Mouse (Mus musculus) kidney, embryonic 16.5 days (tissue): Measurements from ENCODE around the gene Gsdma3. TPM values are rescaled to one million over a fixed set of nuclear protein-coding genes. Genes with fewer than 3 reads are reported as not detected.

Source experiments
- ATAC-seq: fragments of 200-750 bp; cut with Nextera tagmentation; 2 replicates; pipeline ENCODE4 v1.8.0; 2017; ENCODE audit warnings: moderate TSS enrichment; ENCODE audit not compliant: low FRiP score, low TSS enrichment
- H3K27ac ChIP-seq: fragments of 300-500 bp; sonication (generic); 2 replicates; pipeline ENCODE4 v1.5.1; 2014; ENCODE audit warnings: low read length
- H3K27me3 ChIP-seq: fragments of 300-500 bp; sonication (generic); 2 replicates; pipeline ENCODE4 v1.6.1; 2014; ENCODE audit warnings: low read length, control low read depth, mixed read lengths; ENCODE audit not compliant: insufficient read depth
- H3K36me3 ChIP-seq: fragments of 300-500 bp; sonication (generic); 2 replicates; pipeline ENCODE4 v1.6.1; 2014; ENCODE audit warnings: low read length, control low read depth, mixed read lengths; ENCODE audit not compliant: insufficient read depth
- H3K4me1 ChIP-seq: fragments of 300-500 bp; sonication (generic); 2 replicates; pipeline ENCODE4 v1.6.1; 2014; ENCODE audit warnings: low read length, control low read depth, mixed read lengths; ENCODE audit not compliant: insufficient read depth
- H3K4me2 ChIP-seq: fragments of 300-500 bp; sonication (generic); replicated peaks from 2 replicates; pipeline ENCODE4 v1.6.1; 2014; ENCODE audit warnings: low read depth, low read length
- H3K4me3 ChIP-seq: fragments of 300-500 bp; sonication (generic); 2 replicates; pipeline ENCODE4 v1.5.1; 2014; ENCODE audit warnings: mild to moderate bottlenecking, low read length
- H3K9ac ChIP-seq: fragments of 300-500 bp; sonication (generic); replicated peaks from 2 replicates; pipeline ENCODE4 v1.6.1; 2014; ENCODE audit warnings: low read length
- H3K9me3 ChIP-seq: fragments of 300-500 bp; sonication (generic); 2 replicates; pipeline ENCODE4 v1.6.1; 2016; ENCODE audit warnings: low read length, control low read depth
- WGBS: fragments of 180-500 bp; shearing (Covaris S2); extraction: QIAGEN DNeasy Blood & Tissue Kit; methylation state at CpG from one replicate; pipeline ENCODE4 v1.1.7; 2014; 5-methylcytosine and 5-hydroxymethylcytosine counted together
- polyA plus RNA-seq: library from polyadenylated mRNA; unstranded; fragments of >200 nt; fragmentation: Nextera tagmentation; extraction: Ambion mirVana; gene quantifications from 2 replicates; pipeline ENCODE4 v1.2.1, GENCODE M21; 2015

Gene Gsdma3
- polyA plus RNA-seq, 1 experiment from 2014 or later: not detected

DNA sequence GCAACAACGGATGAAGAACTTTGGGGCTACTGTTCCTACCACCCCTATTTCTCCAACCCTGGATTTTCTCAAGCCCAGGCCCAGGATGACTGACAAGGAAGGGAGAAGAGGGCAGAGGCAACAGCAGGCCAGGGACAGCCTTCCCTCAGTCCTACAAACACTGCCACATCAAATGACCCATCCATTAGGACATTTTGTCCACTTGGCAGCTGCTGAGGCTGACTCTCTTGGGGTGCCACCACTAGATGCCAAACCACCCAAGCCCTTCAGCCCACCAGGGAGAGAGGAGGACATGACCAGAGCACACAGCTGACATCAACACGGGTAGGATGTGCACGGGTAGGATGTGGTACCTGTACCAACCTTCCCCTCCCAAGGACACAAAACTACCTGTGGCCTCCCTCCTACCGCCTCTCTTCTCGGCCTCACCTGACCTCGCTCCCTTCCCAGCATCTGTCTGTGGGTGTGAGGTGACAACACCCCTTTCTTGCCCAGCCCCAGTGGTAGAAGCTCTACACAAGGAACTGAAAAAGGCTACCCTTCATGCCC lies 41.5 kb upstream of the Gsdma3 start:
- Histone ChIP-seq H3K4me2 (no peak overlapping the region), H3K4me1 (peaks cover 37% of the 10 kb centered on the region), H3K4me3 (no peak overlapping the region), H3K27me3 (no peaks in the 10 kb centered on the region), H3K27ac (no peak overlapping the region), H3K9me3 (no peaks in the 10 kb centered on the region), H3K36me3 (peaks cover 20% of the 10 kb centered on the region), H3K9ac (no peak overlapping the region)
- WGBS: 90% methylated on average over 6 of the region's 6 CpGs
- no peak for ATAC-seq

DNA sequence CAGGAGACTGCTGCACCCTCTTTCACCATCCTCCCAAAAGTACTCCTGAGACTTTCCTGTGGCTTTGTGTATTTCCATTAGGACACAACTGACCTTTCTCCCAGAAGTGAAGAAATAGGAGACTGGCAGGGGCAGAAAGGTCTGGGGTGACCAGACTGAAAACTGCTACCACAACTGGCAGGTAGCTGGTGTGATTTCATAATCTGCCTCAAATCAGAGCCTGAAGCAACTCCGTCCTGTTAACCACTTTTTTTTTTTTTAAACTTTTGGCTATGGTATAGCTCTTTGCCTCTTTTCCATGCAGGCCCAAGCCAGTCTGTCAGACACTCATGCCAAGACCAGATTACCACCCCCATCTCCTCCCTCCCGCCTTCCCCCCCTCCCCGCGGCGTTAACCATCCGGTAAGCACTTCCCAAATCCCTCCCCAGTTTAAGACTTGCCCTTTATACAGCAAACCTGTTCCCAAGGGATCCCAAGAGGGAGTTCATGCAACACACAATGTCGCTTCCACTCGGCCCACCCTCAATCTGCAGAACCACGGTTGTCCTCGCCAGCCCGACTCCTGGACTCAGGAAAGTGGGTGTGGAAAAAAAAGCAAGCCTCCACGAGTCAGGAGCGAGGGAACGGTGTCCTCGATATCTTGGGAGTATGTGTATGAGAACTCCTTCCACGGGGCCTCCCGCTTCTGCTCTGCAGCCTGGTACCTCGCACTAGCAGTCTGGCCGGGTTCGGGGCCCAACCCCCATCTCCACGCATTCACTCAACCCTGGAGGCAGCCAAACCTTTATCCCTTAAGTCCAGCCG lies 39.9 kb upstream of the Gsdma3 start:
- H3K27me3 ChIP-seq: no peaks in the 10 kb centered on the region
- H3K4me2 ChIP-seq: peak overlapping the region; percentile 88
- H3K36me3 ChIP-seq: peaks cover 20% of the 10 kb centered on the region
- H3K4me3 ChIP-seq: peak overlapping the region; percentile 92
- peak overlapping the region; percentile 73 for H3K27ac ChIP-seq
- H3K9me3 ChIP-seq: no peaks in the 10 kb centered on the region
- WGBS: under 1% methylated on average over 22 of the region's 22 CpGs
- peak overlapping the region; percentile 94 for H3K9ac ChIP-seq
- ATAC-seq: peak; percentile 25; the same call in 1 of the 2 replicates
- peaks cover 40% of the 10 kb centered on the region for H3K4me1 ChIP-seq

DNA sequence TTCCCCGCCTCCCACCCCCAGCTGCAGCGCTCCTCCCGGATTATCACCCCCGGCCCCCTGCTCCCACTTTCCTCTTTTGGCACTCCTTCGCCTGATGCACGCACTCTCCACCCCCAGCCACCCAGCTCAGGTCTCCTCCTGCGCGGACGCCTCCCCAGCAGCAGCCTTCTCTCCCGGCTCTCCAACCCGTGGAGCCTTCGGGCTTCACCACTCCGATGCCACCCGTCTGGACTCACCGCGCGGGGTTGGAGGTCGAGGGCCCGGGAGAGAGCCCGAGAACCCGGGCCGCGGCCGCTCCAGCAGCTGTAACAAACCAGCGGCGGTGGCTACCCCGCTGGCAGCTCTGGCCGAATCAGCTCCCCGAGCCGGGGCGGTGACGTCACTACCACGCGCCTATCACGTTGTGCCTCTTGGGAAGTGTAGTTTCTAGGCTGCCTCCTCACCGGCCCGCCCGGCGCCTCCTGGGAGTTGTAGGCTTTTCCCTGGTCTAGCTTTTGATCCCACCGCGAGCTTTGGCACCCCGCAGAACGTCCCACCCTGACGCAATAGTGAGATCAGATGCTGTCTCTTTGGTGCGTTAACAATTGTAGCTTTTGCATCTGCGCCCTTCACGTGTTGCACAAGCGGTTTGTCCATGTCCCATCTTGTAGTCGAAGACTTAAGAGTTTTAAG lies 39.1 kb upstream of the Gsdma3 start, which contains the start of gene Ormdl3:
TSS of gene Ormdl3 (minus strand) at position 477 of the 672 bp plus-strand sequence.
- WGBS: under 1% methylated on average over 49 of the region's 49 CpGs
- peaks cover 41% of the 10 kb centered on the region for H3K4me1 ChIP-seq
- H3K27ac ChIP-seq: peak within 1 kb of the TSS; percentile 73
- H3K9ac ChIP-seq: peak within 1 kb of the TSS; percentile 94
- H3K36me3 ChIP-seq: peaks cover 19% of the 10 kb centered on the region
- peak within 1 kb of the TSS; percentile 88 for H3K4me2 ChIP-seq
- peak; percentile 94 for ATAC-seq
- H3K9me3 ChIP-seq: no peaks in the 10 kb centered on the region
- H3K27me3 ChIP-seq: peaks cover 3% of the 10 kb centered on the region; the same call in 1 of the 2 replicates
- peak within 1 kb of the TSS; percentile 92 for H3K4me3 ChIP-seq

DNA sequence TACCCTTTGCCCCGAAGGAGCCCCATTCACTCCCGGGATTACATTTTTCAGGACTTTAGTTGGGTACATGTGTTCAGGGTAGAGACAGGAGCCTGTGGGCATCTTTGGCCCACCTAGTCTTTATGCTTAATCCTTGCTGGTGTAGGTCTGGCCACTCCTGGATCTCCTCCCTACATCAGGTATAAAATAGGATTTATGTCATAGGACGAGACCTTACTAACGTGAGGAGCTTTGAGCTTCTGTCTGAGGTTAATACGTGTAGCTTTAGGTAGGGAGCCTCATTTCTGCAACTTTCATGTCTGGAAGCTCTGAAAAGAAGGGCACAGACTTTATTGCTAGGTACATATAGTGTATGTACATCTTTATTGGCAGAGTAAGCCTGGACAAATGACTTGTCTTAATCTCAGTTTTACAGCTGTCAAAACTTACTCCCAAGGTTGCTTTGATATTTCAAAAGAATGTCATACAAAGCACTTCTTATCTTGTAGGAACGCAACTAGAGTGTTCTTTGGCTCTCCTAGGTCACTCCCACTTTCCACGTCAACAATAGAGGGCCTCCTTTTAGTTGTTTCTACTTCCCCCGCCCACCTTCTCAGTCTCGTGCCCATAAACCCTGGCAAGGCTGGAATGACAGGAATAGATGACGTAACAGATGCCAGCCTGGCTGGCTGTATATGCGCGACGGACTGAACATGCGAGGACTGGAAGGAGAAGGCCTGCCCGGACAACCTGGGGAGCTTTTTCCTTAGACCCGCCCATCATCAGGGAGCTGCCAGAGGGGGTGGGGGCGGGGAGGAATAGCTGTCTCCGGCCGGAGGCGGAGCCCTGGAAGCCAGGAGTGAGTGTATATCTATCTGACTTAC lies 38.2 kb upstream of the Gsdma3 start:
- peaks cover 5% of the 10 kb centered on the region; the same call in 1 of the 2 replicates for H3K27me3 ChIP-seq
- H3K27ac ChIP-seq: peak overlapping the region; percentile 73
- H3K4me1 ChIP-seq: peaks cover 41% of the 10 kb centered on the region
- peak; percentile 46 for ATAC-seq
- 4% methylated on average over 20 of the region's 20 CpGs for WGBS
- H3K9me3 ChIP-seq: no peaks in the 10 kb centered on the region
- peak overlapping the region; percentile 88 for H3K4me2 ChIP-seq
- H3K9ac ChIP-seq: peak overlapping the region; percentile 68
- H3K4me3 ChIP-seq: peak overlapping the region; percentile 92
- H3K36me3 ChIP-seq: peaks cover 10% of the 10 kb centered on the region; the same call in 1 of the 2 replicates

- 0 out of 2 replicates have a peak, but pooled peaks cover 2% of the 10 kb centered on the region for H3K36me3 ChIP-seq
- H3K9ac ChIP-seq: no peak overlapping the region
- H3K4me1 ChIP-seq: peaks cover 41% of the 10 kb centered on the region
- no peaks in the 10 kb centered on the region for H3K9me3 ChIP-seq
- H3K4me3 ChIP-seq: no peak overlapping the region
- peak overlapping the region; percentile 73 for H3K27ac ChIP-seq
- no peak for ATAC-seq
- peak overlapping the region; percentile 88 for H3K4me2 ChIP-seq
- peaks cover 5% of the 10 kb centered on the region; the same call in 1 of the 2 replicates for H3K27me3 ChIP-seq
- WGBS: 53% methylated on average over 6 of the region's 6 CpGs
Measured at GRCm38 (mm10) chr11:98588833-98589281, 37.3 kb upstream of the Gsdma3 start.

DNA sequence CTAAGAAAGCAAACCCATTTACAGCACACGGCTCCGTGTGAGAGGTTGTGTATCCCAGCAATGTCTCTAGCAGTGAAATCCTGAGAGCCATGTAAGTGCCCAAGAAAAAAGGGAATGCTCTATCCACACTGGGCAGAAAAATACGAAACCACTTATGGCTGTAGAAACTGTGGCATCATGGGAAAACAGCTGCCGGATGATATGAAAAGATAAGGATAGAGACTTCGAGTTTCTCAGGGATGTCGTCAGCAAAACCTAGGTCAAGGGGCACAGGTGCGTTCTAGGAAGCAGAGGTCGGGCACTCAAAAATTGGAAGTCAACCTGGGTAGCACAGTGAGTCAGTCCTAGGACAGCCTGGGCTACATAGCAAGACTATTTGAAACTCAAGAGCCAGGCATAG lies 36.9 kb upstream of the Gsdma3 start:
- Histone ChIP-seq H3K4me3 (no peak overlapping the region), H3K9ac (no peak overlapping the region), H3K36me3 (no peaks in the 10 kb centered on the region), H3K27ac (no peak overlapping the region), H3K4me2 (no peak overlapping the region), H3K4me1 (peaks cover 41% of the 10 kb centered on the region), H3K9me3 (no peaks in the 10 kb centered on the region), H3K27me3 (peaks cover 5% of the 10 kb centered on the region; the same call in 1 of the 2 replicates)
- 83% methylated on average over 8 of the region's 8 CpGs for WGBS
- ATAC-seq: no peak

DNA sequence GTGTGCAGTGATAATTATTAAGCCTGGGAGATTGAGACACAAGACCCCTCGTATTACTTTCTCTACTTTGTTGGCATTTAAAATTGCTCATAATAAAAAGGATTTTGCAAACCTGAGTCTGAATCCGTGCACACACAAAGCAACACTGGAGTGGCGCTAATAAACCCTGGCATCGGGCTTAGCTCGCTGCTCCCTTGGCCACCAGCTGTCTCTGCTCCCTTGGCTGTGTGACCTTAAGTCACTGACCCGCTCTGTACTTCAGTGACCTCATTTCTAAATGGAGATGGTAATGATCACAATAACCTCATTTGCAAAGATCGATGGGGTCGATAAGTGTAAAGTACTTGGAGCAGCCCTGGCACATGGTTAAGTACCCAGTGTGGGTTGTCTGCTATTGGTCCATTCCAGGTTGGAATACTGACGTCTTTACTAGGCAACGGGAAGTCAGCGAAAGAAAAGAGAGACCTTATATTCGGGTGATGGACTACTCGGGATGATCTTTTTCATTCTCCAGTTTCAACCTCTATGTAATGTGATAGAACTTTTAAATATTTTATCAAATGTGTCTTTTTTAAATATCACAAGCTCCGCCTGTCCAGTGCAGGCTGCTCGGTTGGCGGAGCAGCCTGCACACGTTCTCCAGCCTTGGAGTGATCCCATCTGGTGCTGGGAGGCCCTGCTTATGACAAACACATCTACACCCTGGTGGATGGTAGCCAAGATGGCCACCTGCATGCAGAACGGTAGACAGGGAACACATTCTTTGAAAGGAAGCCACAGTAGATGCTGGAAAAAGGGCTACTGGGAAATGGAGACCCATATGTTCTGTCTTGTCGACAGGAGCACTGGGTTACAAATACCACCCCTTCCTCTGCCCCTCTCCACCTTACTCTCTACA lies 35.4 kb upstream of the Gsdma3 start:
- H3K4me1 ChIP-seq: peaks cover 31% of the 10 kb centered on the region
- 53% methylated on average over 19 of the region's 19 CpGs for whole genome bisulfite sequencing
- ATAC-seq: no peak

GRCm38 (mm10) chr11:98595021-98595420 lies 31.1 kb upstream of the Gsdma3 start:
- WGBS: 69% methylated on average over 6 of the region's 6 CpGs
- no peaks in the 10 kb centered on the region for H3K36me3 ChIP-seq
- H3K4me2 ChIP-seq: no peak overlapping the region
- no peak overlapping the region for H3K27ac ChIP-seq
- peaks cover 6% of the 10 kb centered on the region; the same call in 1 of the 2 replicates for H3K4me1 ChIP-seq
- no peak for ATAC-seq
- H3K27me3 ChIP-seq: peaks cover 26% of the 10 kb centered on the region
- no peak overlapping the region for H3K4me3 ChIP-seq
- H3K9ac ChIP-seq: no peak overlapping the region
- H3K9me3 ChIP-seq: no peaks in the 10 kb centered on the region

More for the DNA sequence above, 35.4 kb upstream of the Gsdma3 start:
- no peak overlapping the region for H3K9ac ChIP-seq
- no peak overlapping the region for H3K4me3 ChIP-seq
- no peaks in the 10 kb centered on the region for H3K9me3 ChIP-seq
- H3K36me3 ChIP-seq: no peaks in the 10 kb centered on the region
- H3K27me3 ChIP-seq: peaks cover 5% of the 10 kb centered on the region; the same call in 1 of the 2 replicates
- H3K4me2 ChIP-seq: no peak overlapping the region
- H3K27ac ChIP-seq: no peak overlapping the region
